Mouse (Mus musculus): Measurements from ENCODE around the gene Gucy2e.

DNA sequence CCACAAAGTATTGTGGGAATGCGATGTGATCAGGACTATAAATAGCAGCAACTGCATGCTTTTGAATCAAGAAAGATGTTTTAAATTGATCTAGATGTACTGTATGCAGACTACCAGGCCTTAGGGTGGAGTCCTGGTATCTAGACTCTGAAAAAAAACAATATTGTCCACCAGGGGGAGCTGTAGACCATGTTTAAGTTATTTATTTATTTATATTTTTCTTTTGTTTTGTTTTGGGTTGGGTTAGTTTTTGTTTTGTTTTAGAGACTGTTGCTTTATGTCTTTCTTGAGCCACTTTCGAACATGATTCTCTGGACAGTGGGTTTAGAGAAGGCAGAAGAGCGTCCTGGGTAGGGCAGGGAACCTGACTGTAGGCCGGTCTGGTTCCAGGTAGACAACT, 21.0 kb upstream of the Gucy2e start:
- TF ChIP-seq POLR2A (IDR thresholded peaks at IDR 0.05; ENCODE audit: borderline replicate concordance, control insufficient read depth, low read depth, low read length) (no peak), CTCF (IDR thresholded peaks at IDR 0.05; ENCODE audit: control insufficient read depth, insufficient read depth, low read length) (0 out of 2 replicates have a peak, but pooled peaks have one; percentile 4)
